ENCODE assay signal across 16 mouse cellular contexts in the genomic region with DNA sequence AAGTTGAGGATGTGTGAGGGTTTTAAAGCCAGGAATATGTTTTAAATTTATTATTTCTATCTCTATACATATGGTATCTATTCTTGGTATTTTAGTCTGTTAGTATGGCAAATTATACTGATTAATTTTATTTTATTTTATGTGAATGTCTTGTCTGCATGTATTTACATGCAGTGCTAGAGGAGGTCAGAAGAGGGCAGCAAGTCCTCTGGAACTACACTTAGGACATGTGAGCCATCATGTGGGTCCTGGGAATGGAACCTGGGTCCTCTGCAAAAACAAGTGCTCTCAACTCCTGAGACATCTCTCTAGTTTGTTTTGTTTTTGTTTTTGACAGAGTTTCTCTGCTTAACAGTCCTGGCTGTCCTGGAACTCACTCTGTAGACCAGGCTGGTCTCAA. TPM values are rescaled to one million over a fixed set of nuclear protein-coding genes. Genes with fewer than 3 reads are reported as not detected.
A peak's percentile ranks its signal among the peaks of the same experiment; 100 is the strongest.
DNase-seq lines count a peak whose midpoint lies in the region; ATAC-seq and TF ChIP-seq lines count a peak whose summit lies in the region.
"Had no signal": no experiment of that assay in that cellular context is flagged by ENCODE, and none has a peak within 500 bp of the region (broad histone marks: within the 10 kb centered on the region; RNA-seq: fewer than 3 reads in every experiment).

No protein-coding gene starts in this region.

- intact Hi-C loops in heart, adult 2 months (cut with DNase I) = no loop called here

- H3K27me3 ChIP-seq in heart, adult 2 months (ENCODE audit: control insufficient read depth, insufficient read depth, low read length) = no peaks in the 10 kb centered on the region; the same call in 1 of the 2 replicates
- H3K27me3 ChIP-seq in heart, embryonic 11.5 days (ENCODE audit: control insufficient read depth, insufficient read depth, low read length) = no peaks in the 10 kb centered on the region; the same call in none of the 2 replicates
- no peaks in the 10 kb centered on the region for H3K27me3 ChIP-seq in liver, embryonic 14.5 days (ENCODE audit: control insufficient read depth, insufficient read depth, low read length)
- peaks cover 17% of the 10 kb centered on the region for H3K27me3 ChIP-seq in E14TG2a.4 (ENCODE audit: insufficient read depth, low read length)
- no peaks in the 10 kb centered on the region; the same call in 1 of the 2 replicates for H3K27me3 ChIP-seq in splenic B cell, adult 2 months (ENCODE audit: control insufficient read depth, insufficient read depth, low read length, poor library complexity, severe bottlenecking)
- H3K27me3 ChIP-seq: hindbrain, embryonic 15.5 days; stomach, embryonic 15.5 days had no signal

- ATAC-seq in heart, embryonic 11.5 days (replicated peaks; ENCODE audit: insufficient number of reproducible peaks, low FRiP score, low TSS enrichment) = no peak
- no peak for ATAC-seq in liver, embryonic 14.5 days (ENCODE audit: insufficient read depth)

- no peaks in the 10 kb centered on the region for H3K9me3 ChIP-seq in heart, embryonic 11.5 days (replicated peaks; ENCODE audit: control insufficient read depth, low read length)
- no peaks in the 10 kb centered on the region for H3K9me3 ChIP-seq in liver, embryonic 14.5 days (ENCODE audit: control insufficient read depth, low read length)
- H3K9me3 ChIP-seq in E14TG2a.4 (ENCODE audit: low read length) = no peaks in the 10 kb centered on the region
- H3K9me3 ChIP-seq: embryonic facial prominence, embryonic 15.5 days; hindbrain, embryonic 15.5 days; midbrain, embryonic 10.5 days; stomach, embryonic 15.5 days had no signal

- no peak for DNase-seq in heart, adult 2 months
- DNase-seq in liver, embryonic 14.5 days (ENCODE audit: low read depth in 3 of 3, low spot score in 3 of 3) = no peak
- DNase-seq in liver = no peak
- peak; percentile 23 for DNase-seq in splenic B cell, adult 2 months (ENCODE audit: low read depth, low spot score)
- DNase-seq in frontal cortex, postnatal 25 days (ENCODE audit: low spot score in 2 of 2) = no peak
- DNase-seq: adrenal gland, postnatal 14 days; cerebellum, adult 9-10 months; heart, postnatal 14 days; lung, postnatal 14 days; thymus, postnatal 14 days had no signal

- TF ChIP-seq POLR2A in heart, adult 2 months (IDR thresholded peaks at IDR 0.05; ENCODE audit: insufficient read depth, low read depth, low read length) = no peak

- H3K4me3 ChIP-seq in heart, adult 2 months = no peak overlapping the region
- no peak overlapping the region for H3K4me3 ChIP-seq in heart, embryonic 11.5 days (ENCODE audit: low read depth, low read length)
- no peak overlapping the region for H3K4me3 ChIP-seq in liver, embryonic 14.5 days (ENCODE audit: insufficient read depth in 1 of 2, low read depth in 2 of 2, low read length in 2 of 2)
- no peak overlapping the region for H3K4me3 ChIP-seq in E14TG2a.4 (replicated peaks; ENCODE audit: low read length)
- H3K4me3 ChIP-seq: embryonic facial prominence, embryonic 15.5 days; hindbrain, embryonic 15.5 days; midbrain, embryonic 10.5 days; stomach, embryonic 15.5 days had no signal

- no peak overlapping the region for H3K9ac ChIP-seq in heart, adult 2 months (ENCODE audit: low read depth, low read length)
- H3K9ac ChIP-seq in heart, embryonic 11.5 days (ENCODE audit: low read depth, low read length) = no peak overlapping the region
- no peak overlapping the region for H3K9ac ChIP-seq in liver, embryonic 14.5 days (replicated peaks)
- H3K9ac ChIP-seq: embryonic facial prominence, embryonic 15.5 days; hindbrain, embryonic 15.5 days; stomach, embryonic 15.5 days had no signal

- no peaks in the 10 kb centered on the region for H3K36me3 ChIP-seq in heart, adult 2 months (ENCODE audit: control insufficient read depth, insufficient read depth, low read length)
- H3K36me3 ChIP-seq in heart, embryonic 11.5 days (ENCODE audit: control insufficient read depth, insufficient read depth, low read length) = no peaks in the 10 kb centered on the region
- no peaks in the 10 kb centered on the region for H3K36me3 ChIP-seq in liver, embryonic 14.5 days (replicated peaks; ENCODE audit: control insufficient read depth, insufficient read depth, low read depth)
- no peaks in the 10 kb centered on the region for H3K36me3 ChIP-seq in E14TG2a.4 (ENCODE audit: insufficient read depth, low read length)
- H3K36me3 ChIP-seq in splenic B cell, adult 2 months (ENCODE audit: control insufficient read depth, insufficient read depth, low read length, poor library complexity, severe bottlenecking) = no peaks in the 10 kb centered on the region
- H3K36me3 ChIP-seq: embryonic facial prominence, embryonic 15.5 days; hindbrain, embryonic 15.5 days; midbrain, embryonic 10.5 days; stomach, embryonic 15.5 days had no signal

- no peak overlapping the region for H3K4me2 ChIP-seq in heart, embryonic 11.5 days
- no peak overlapping the region for H3K4me2 ChIP-seq in liver, embryonic 14.5 days (ENCODE audit: low read depth)
- H3K4me2 ChIP-seq: embryonic facial prominence, embryonic 15.5 days; hindbrain, embryonic 15.5 days; stomach, embryonic 15.5 days had no signal

- no peak overlapping the region for H3K27ac ChIP-seq in heart, adult 2 months
- no peak overlapping the region for H3K27ac ChIP-seq in heart, embryonic 11.5 days (ENCODE audit: low read depth, low read length)
- no peak overlapping the region for H3K27ac ChIP-seq in liver, embryonic 14.5 days
- H3K27ac ChIP-seq: embryonic facial prominence, embryonic 15.5 days; hindbrain, embryonic 15.5 days; midbrain, embryonic 10.5 days; stomach, embryonic 15.5 days had no signal

- TF ChIP-seq CTCF in heart, adult 2 months (IDR thresholded peaks at IDR 0.05) = peak; percentile 61
- peak; percentile 26; the same call in 1 of the 2 replicates for TF ChIP-seq CTCF in liver, embryonic 14.5 days (IDR thresholded peaks at IDR 0.05; ENCODE audit: low read depth)
- TF ChIP-seq CTCF in E14TG2a.4 (conservative IDR thresholded peaks at IDR 0.05; ENCODE audit: low read length) = peak; percentile 40

- H3K79me2 ChIP-seq in heart, adult 2 months (replicated peaks; ENCODE audit: control insufficient read depth, insufficient read depth, low read length) = no peaks in the 10 kb centered on the region

- no peaks in the 10 kb centered on the region for H3K4me1 ChIP-seq in heart, adult 2 months (ENCODE audit: control insufficient read depth, insufficient read depth, low read length)
- no peaks in the 10 kb centered on the region for H3K4me1 ChIP-seq in heart, embryonic 11.5 days (ENCODE audit: control insufficient read depth, insufficient read depth, low read length)
- H3K4me1 ChIP-seq in liver, embryonic 14.5 days (replicated peaks; ENCODE audit: control insufficient read depth in 2 of 2, insufficient read depth in 2 of 2, low read length in 1 of 2) = no peaks in the 10 kb centered on the region
- H3K4me1 ChIP-seq in E14TG2a.4 (replicated peaks; ENCODE audit: low read depth, low read length) = peaks cover 11% of the 10 kb centered on the region
- H3K4me1 ChIP-seq: embryonic facial prominence, embryonic 15.5 days; hindbrain, embryonic 15.5 days; midbrain, embryonic 10.5 days; stomach, embryonic 15.5 days had no signal

- no peak for TF ChIP-seq EP300 in heart, adult 2 months (IDR thresholded peaks at IDR 0.05; ENCODE audit: insufficient read depth, low read depth, low read length)
- TF ChIP-seq EP300 in liver, embryonic 14.5 days (IDR thresholded peaks at IDR 0.05; ENCODE audit: low read depth) = no peak

RNA-seq across cellular contexts. Expression of gene Kcnn3, which starts 18.5 kb away (rescaled TPM):
- total RNA-seq in heart, adult 2 months (2021) = 1 to 10 TPM; 2.0 to 3.3 TPM
- polyA plus RNA-seq in heart, adult 2 months (2012; rRNA removed) = 0.84 and 2.0 TPM in 2 replicates
- polyA plus RNA-seq in heart, embryonic 11.5 days (2014; fragmentation: Nextera tagmentation; extraction: Ambion mirVana) = 0.73 and 0.99 TPM in 2 replicates
- 0.02 and 0.03 TPM in 2 replicates for polyA plus RNA-seq in liver, embryonic 14.5 days (2012; rRNA removed)
- not detected in 2 replicates for polyA plus RNA-seq in liver, embryonic 14.5 days (2014; fragmentation: Nextera tagmentation; extraction: Ambion mirVana)

RNA-seq across cellular contexts. Expression of gene Pmvk, which starts 47.1 kb away (rescaled TPM):
- 1 to 10 TPM; 6.7 to 7.5 TPM for total RNA-seq in heart, adult 2 months (2021)
- polyA plus RNA-seq in heart, adult 2 months (2012; rRNA removed) = 14.8 and 21.5 TPM in 2 replicates
- polyA plus RNA-seq in heart, embryonic 11.5 days (2014; fragmentation: Nextera tagmentation; extraction: Ambion mirVana) = 50.4 and 57.2 TPM in 2 replicates
- polyA plus RNA-seq in liver, embryonic 14.5 days (2012; rRNA removed) = 23.4 and 32.2 TPM in 2 replicates
- polyA plus RNA-seq in liver, embryonic 14.5 days (2014; fragmentation: Nextera tagmentation; extraction: Ambion mirVana) = 32.1 and 36.5 TPM in 2 replicates
